Comparison of ENCODE assay signal across 25 mouse cellular contexts in genomic region chr2:60876891-60877290, GRCm38 (mm10).
DNase-seq lines count a peak whose midpoint lies in the region; ATAC-seq lines count a peak whose summit lies in the region.
"Had no signal": no experiment of that assay in that cellular context is flagged by ENCODE, and none has a peak within 500 bp of the region (broad histone marks: within the 10 kb centered on the region; RNA-seq: fewer than 3 reads in every experiment).

No protein-coding gene starts in this region.

- H3K4me3 ChIP-seq in heart, embryonic 11.5 days (ENCODE audit: low read depth, low read length), result no peak overlapping the region
- H3K4me3 ChIP-seq in midbrain, embryonic 11.5 days (ENCODE audit: low read depth, low read length), result no peak overlapping the region
- H3K4me3 ChIP-seq in midbrain, embryonic 14.5 days (replicated peaks; ENCODE audit: low read depth, low read length), result no peak overlapping the region
- H3K4me3 ChIP-seq in brown adipose tissue, adult 24 weeks (ENCODE audit: insufficient read depth, low read depth, low read length), result no peak overlapping the region
- H3K4me3 ChIP-seq in forebrain, embryonic 10.5 days, result no peak overlapping the region
- H3K4me3 ChIP-seq: heart, adult 2 months; heart, embryonic 15.5 days; hindbrain, embryonic 10.5 days; kidney, embryonic 15.5 days; limb, embryonic 12.5 days had no signal

- no peaks in the 10 kb centered on the region for H3K9me3 ChIP-seq in heart, embryonic 11.5 days (replicated peaks; ENCODE audit: control insufficient read depth, low read length)
- no peaks in the 10 kb centered on the region for H3K9me3 ChIP-seq in midbrain, embryonic 11.5 days (ENCODE audit: control insufficient read depth, low read length)
- no peaks in the 10 kb centered on the region for H3K9me3 ChIP-seq in midbrain, embryonic 14.5 days (ENCODE audit: control insufficient read depth, low read length)
- 0 out of 2 replicates have a peak, but pooled peaks cover 3% of the 10 kb centered on the region for H3K9me3 ChIP-seq in forebrain, embryonic 10.5 days
- H3K9me3 ChIP-seq: heart, embryonic 15.5 days; hindbrain, embryonic 10.5 days; kidney, embryonic 15.5 days; limb, embryonic 12.5 days had no signal

- no peaks in the 10 kb centered on the region for H3K36me3 ChIP-seq in heart, embryonic 11.5 days (ENCODE audit: control insufficient read depth, insufficient read depth, low read length)
- H3K36me3 ChIP-seq in midbrain, embryonic 11.5 days (ENCODE audit: control insufficient read depth, insufficient read depth, low read length), result no peaks in the 10 kb centered on the region
- no peaks in the 10 kb centered on the region for H3K36me3 ChIP-seq in midbrain, embryonic 14.5 days (ENCODE audit: control insufficient read depth, insufficient read depth, low read length)
- no peaks in the 10 kb centered on the region for H3K36me3 ChIP-seq in forebrain, embryonic 10.5 days (replicated peaks)
- H3K36me3 ChIP-seq: heart, embryonic 15.5 days; hindbrain, embryonic 10.5 days had no signal

- no peak overlapping the region for H3K27ac ChIP-seq in heart, embryonic 11.5 days (ENCODE audit: low read depth, low read length)
- H3K27ac ChIP-seq in midbrain, embryonic 11.5 days (ENCODE audit: low read depth, low read length), result no peak overlapping the region
- H3K27ac ChIP-seq in midbrain, embryonic 14.5 days (replicated peaks; ENCODE audit: low read depth, low read length), result no peak overlapping the region
- peak overlapping the region; percentile 61 for H3K27ac ChIP-seq in brown adipose tissue, adult 24 weeks (replicated peaks; ENCODE audit: low read depth, low read length)
- H3K27ac ChIP-seq in forebrain, embryonic 10.5 days, result no peak overlapping the region
- H3K27ac ChIP-seq: hindbrain, embryonic 10.5 days; hindbrain, postnatal 0 days; limb, embryonic 12.5 days had no signal

- H3K9ac ChIP-seq in heart, embryonic 11.5 days (ENCODE audit: low read depth, low read length), result no peak overlapping the region
- no peak overlapping the region for H3K9ac ChIP-seq in midbrain, embryonic 11.5 days (ENCODE audit: low read length)
- H3K9ac ChIP-seq in midbrain, embryonic 14.5 days (replicated peaks; ENCODE audit: low read length), result no peak overlapping the region
- H3K9ac ChIP-seq: kidney, embryonic 15.5 days; limb, embryonic 12.5 days; liver, postnatal 0 days had no signal

- 42% methylated on average over 2 of the region's 2 CpGs for WGBS in heart, embryonic 11.5 days (ENCODE audit: insufficient replicate concordance)
- WGBS in midbrain, embryonic 11.5 days, result 30% methylated on average over 2 of the region's 2 CpGs
- 45% methylated on average over 2 of the region's 2 CpGs for WGBS in midbrain, embryonic 14.5 days
- WGBS in forebrain, embryonic 10.5 days, result 51% methylated on average over 2 of the region's 2 CpGs

- H3K27me3 ChIP-seq in heart, embryonic 11.5 days (ENCODE audit: control insufficient read depth, insufficient read depth, low read length), result no peaks in the 10 kb centered on the region
- H3K27me3 ChIP-seq in midbrain, embryonic 11.5 days (ENCODE audit: control insufficient read depth, insufficient read depth, low read length), result peaks cover 11% of the 10 kb centered on the region; the same call in 1 of the 2 replicates
- peaks cover 16% of the 10 kb centered on the region; the same call in 1 of the 2 replicates for H3K27me3 ChIP-seq in midbrain, embryonic 14.5 days (ENCODE audit: control insufficient read depth, insufficient read depth, low read length)
- peaks cover 95% of the 10 kb centered on the region for H3K27me3 ChIP-seq in forebrain, embryonic 10.5 days (ENCODE audit: poor library complexity, severe bottlenecking)
- H3K27me3 ChIP-seq: heart, embryonic 15.5 days; kidney, embryonic 15.5 days; limb, embryonic 12.5 days had no signal

- intact Hi-C loops in heart, postnatal 14 days (cut with DNase I), result no loop called here

- no peak for DNase-seq in heart, postnatal 14 days
- DNase-seq in midbrain, embryonic 11.5 days (ENCODE audit: low spot score, missing footprints), result peak; percentile 72
- no peak for DNase-seq in midbrain, embryonic 14.5 days
- no peak for DNase-seq in cerebellum, adult 8-10 months
- no peak for DNase-seq in forebrain, embryonic 10.5 days (ENCODE audit: extremely low spot score, low spot score)
- DNase-seq: adrenal gland, postnatal 10 days; cerebellum, adult 9-11 months; gastrocnemius, postnatal 14 days; kidney, postnatal 4 days; liver, postnatal 0 days; thymus, adult 2 months; thymus, postnatal 4 days had no signal

- no peak for ATAC-seq in heart, embryonic 11.5 days (replicated peaks; ENCODE audit: insufficient number of reproducible peaks, low FRiP score, low TSS enrichment)
- no peak for ATAC-seq in midbrain, embryonic 11.5 days (ENCODE audit: low FRiP score)
- no peak for ATAC-seq in midbrain, embryonic 14.5 days (ENCODE audit: low FRiP score, low TSS enrichment)
- ATAC-seq: activated CD4-positive, CD25-positive, alpha-beta regulatory T cell, adult 4 months; forebrain, embryonic 16.5 days; hindbrain, postnatal 0 days; intestine, postnatal 0 days; liver, postnatal 0 days; midbrain, embryonic 16.5 days had no signal

- peak overlapping the region; percentile 3; the same call in 1 of the 2 replicates for H3K4me2 ChIP-seq in heart, embryonic 11.5 days
- no peak overlapping the region for H3K4me2 ChIP-seq in midbrain, embryonic 11.5 days
- no peak overlapping the region for H3K4me2 ChIP-seq in midbrain, embryonic 14.5 days (ENCODE audit: low read length)
- H3K4me2 ChIP-seq: limb, embryonic 12.5 days; liver, embryonic 11.5 days had no signal

- peaks cover 44% of the 10 kb centered on the region for H3K4me1 ChIP-seq in heart, embryonic 11.5 days (ENCODE audit: control insufficient read depth, insufficient read depth, low read length)
- peaks cover 18% of the 10 kb centered on the region for H3K4me1 ChIP-seq in midbrain, embryonic 11.5 days (ENCODE audit: control insufficient read depth, insufficient read depth, low read length)
- H3K4me1 ChIP-seq in midbrain, embryonic 14.5 days (ENCODE audit: control insufficient read depth, insufficient read depth, low read length), result peaks cover 7% of the 10 kb centered on the region; the same call in 1 of the 2 replicates
- H3K4me1 ChIP-seq in brown adipose tissue, adult 24 weeks (ENCODE audit: control insufficient read depth, insufficient read depth, insufficient read length, low read length), result peaks cover 55% of the 10 kb centered on the region
- peaks cover 53% of the 10 kb centered on the region for H3K4me1 ChIP-seq in forebrain, embryonic 10.5 days
